Mouse (Mus musculus) CD4-positive naive resting alpha-beta T cell, adult 57 days (primary cell): ENCODE measurements around the gene Tor4a. TPM values are rescaled to one million over a fixed set of nuclear protein-coding genes. Genes with fewer than 3 reads are reported as not detected.

Source experiments
- total RNA-seq: library from RNA; stranded (reverse); gene quantifications from one replicate; pipeline ENCODE4 v1.2.4, GENCODE M21; 2023

Tor4a gene
- total RNA-seq: 23.0 TPM

GRCm38 (mm10) chr2:25196172-25196954 lies at the start of gene Tor4a:
TSS of gene Tor4a (minus strand) at chr2:25196886.

GRCm38 (mm10) chr2:25242101-25242506 lies 45.4 kb upstream of the Tor4a start, which contains the start of the genes Rnf208 and Cysrt1:
TSS of gene Rnf208 (plus strand) at chr2:25242255.
TSS of gene Cysrt1 (minus strand) at chr2:25242452.

GRCm38 (mm10) chr2:25236614-25237013 lies 39.9 kb upstream of the Tor4a start, which contains the start of gene Rnf224:
TSS of gene Rnf224 (minus strand) at chr2:25236787.

GRCm38 (mm10) chr2:25234050-25234449 lies 37.4 kb upstream of the Tor4a start, which contains the start of gene Slc34a3:
TSS of gene Slc34a3 (minus strand) at chr2:25234364.

GRCm38 (mm10) chr2:25224492-25224765 lies 27.7 kb upstream of the Tor4a start, which contains the start of gene Tubb4b:
TSS of gene Tubb4b (minus strand) at chr2:25224702.

GRCm38 (mm10) chr2:25218445-25218844 lies 21.8 kb upstream of the Tor4a start, which contains the start of gene Fam166a:
TSS of gene Fam166a (plus strand) at chr2:25218745.

GRCm38 (mm10) chr2:25214444-25214843 lies 17.8 kb upstream of the Tor4a start, which contains the start of gene Stpg3:
TSS of gene Stpg3 (minus strand) at chr2:25214637.

GRCm38 (mm10) chr2:25211121-25211670 lies 14.5 kb upstream of the Tor4a start, which contains the start of gene Nelfb:
TSS of gene Nelfb (minus strand) at chr2:25211489.

GRCm38 (mm10) chr2:25180478-25180903 lies 16.2 kb downstream of the Tor4a start, which contains the start of gene Nrarp:
TSS of gene Nrarp (plus strand) at chr2:25180758.

Other genes starting within 250 kb of the Tor4a start
- gene Zmynd19, start 247.1 kb downstream of the Tor4a start, total RNA-seq: 19.6 TPM
- 21.0 TPM for gene Dph7, start 234.5 kb downstream of the Tor4a start, total RNA-seq
- gene Mrpl41, start 221.8 kb downstream of the Tor4a start, total RNA-seq: 25.7 TPM
- 177 TPM for gene Pnpla7, start 220.9 kb downstream of the Tor4a start, total RNA-seq
- gene Nsmf, start 142.5 kb downstream of the Tor4a start, total RNA-seq: 22.3 TPM
- gene Entpd8, start 116.6 kb downstream of the Tor4a start, total RNA-seq: not detected
- not detected for gene Noxa1, start 101.7 kb downstream of the Tor4a start, total RNA-seq
- 5.2 TPM for gene Nrarp, start 16.1 kb downstream of the Tor4a start, total RNA-seq
- gene Nelfb, start 14.6 kb upstream of the Tor4a start, total RNA-seq: 63.7 TPM
- not detected for gene Stpg3, start 17.8 kb upstream of the Tor4a start, total RNA-seq
- gene Fam166a, start 21.9 kb upstream of the Tor4a start, total RNA-seq: not detected
- 113 TPM for gene Tubb4b, start 27.8 kb upstream of the Tor4a start, total RNA-seq
- not detected for gene Slc34a3, start 37.5 kb upstream of the Tor4a start, total RNA-seq
- not detected for gene Rnf224, start 39.9 kb upstream of the Tor4a start, total RNA-seq
- gene Rnf208, start 45.4 kb upstream of the Tor4a start, total RNA-seq: not detected
- gene Cysrt1, start 45.6 kb upstream of the Tor4a start, total RNA-seq: not detected
- 5.9 TPM for gene AL732309.1, start 50.0 kb upstream of the Tor4a start, total RNA-seq
- gene Tmem203, start 58.6 kb upstream of the Tor4a start, total RNA-seq: 24.4 TPM
- 29.6 TPM for gene Tprn, start 65.7 kb upstream of the Tor4a start, total RNA-seq
- gene Ssna1, start 75.6 kb upstream of the Tor4a start, total RNA-seq: 35.2 TPM
- 99.3 TPM for gene Anapc2, start 75.6 kb upstream of the Tor4a start, total RNA-seq
- not detected for gene Tmem210, start 91.3 kb upstream of the Tor4a start, total RNA-seq
- gene Lrrc26, start 93.0 kb upstream of the Tor4a start, total RNA-seq: not detected
- gene Grin1, start 122.3 kb upstream of the Tor4a start, total RNA-seq: not detected
- gene Man1b1, start 135.5 kb upstream of the Tor4a start, total RNA-seq: 50.6 TPM
- 17.2 TPM for gene Dpp7, start 159.5 kb upstream of the Tor4a start, total RNA-seq
- gene Uap1l1, start 168.8 kb upstream of the Tor4a start, total RNA-seq: 10.3 TPM
- gene Sapcd2, start 175.4 kb upstream of the Tor4a start, total RNA-seq: 0.74 TPM
- gene Entpd2, start 199.0 kb upstream of the Tor4a start, total RNA-seq: 1.4 TPM
- 0.98 TPM for gene Npdc1, start 202.5 kb upstream of the Tor4a start, total RNA-seq
- 0.59 TPM for gene Fut7, start 226.4 kb upstream of the Tor4a start, total RNA-seq
- gene Abca2, start 231.8 kb upstream of the Tor4a start, total RNA-seq: 69.0 TPM